Mouse (Mus musculus): ENCODE measurements around the gene Kdr.
"Not testable (repeated sequence)": the region's sequence is repeated elsewhere in the genome, so short reads cannot be mapped to it uniquely, and the experiment has no call there.

- TF ChIP-seq CTCF, EP300 (IDR thresholded peaks at IDR 0.05; ENCODE audit: low read depth): not testable (repeated sequence)
These were observed 46.8 kb downstream of the Kdr start for GRCm38 (mm10) chr5:75931458-75931857.
